Mouse (Mus musculus) thymus, adult 2 months (tissue): ENCODE data around the gene Csnk1e.

Experiments
- CTCF ChIP-seq: fragments of 200-500 bp; IDR thresholded peaks from 2 replicates; pipeline ENCODE4 v1.5.1; 2012; ENCODE audit warnings: mild to moderate bottlenecking, control low read depth, low read length, moderate library complexity, borderline replicate concordance; ENCODE audit not compliant: control insufficient read depth, poor library complexity, insufficient read depth; ENCODE audit errors: extremely low read depth
- POLR2A ChIP-seq: fragments of 200-500 bp; IDR thresholded peaks from 2 replicates; pipeline ENCODE4 v1.6.1; 2012; ENCODE audit warnings: mild to moderate bottlenecking, low read length, control low read depth, moderate library complexity; ENCODE audit not compliant: control insufficient read depth, poor library complexity, insufficient read depth; ENCODE audit errors: extremely low read depth

DNA sequence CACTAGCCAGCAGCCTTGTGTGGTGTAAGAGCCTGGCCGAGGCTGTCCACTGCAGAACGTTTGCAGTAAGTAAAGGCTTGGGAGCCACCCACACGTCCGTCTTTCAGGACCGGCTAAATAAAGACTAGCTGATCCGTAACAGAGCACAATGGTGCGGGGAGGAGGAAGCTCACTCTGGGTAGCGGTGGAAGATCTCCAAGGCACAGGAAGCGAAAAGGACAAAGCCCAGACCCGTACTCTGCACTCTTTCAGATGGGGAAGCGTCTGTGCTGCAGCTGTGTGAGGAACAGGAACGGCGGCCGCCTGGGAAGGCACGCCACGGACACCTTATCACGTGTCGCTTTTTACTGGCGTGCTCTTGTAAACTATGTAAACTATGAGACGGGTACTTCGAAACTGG is 22.5 kb downstream of the Csnk1e start:
- TF ChIP-seq CTCF (no peak), POLR2A (no peak)
